15 mouse cellular contexts compared by ENCODE assay signal in genomic region chr12:80817697-80818235, GRCm38 (mm10). TPM values are rescaled to one million over a fixed set of nuclear protein-coding genes. Genes with fewer than 3 reads are reported as not detected.
A peak's percentile ranks its signal among the peaks of the same experiment; 100 is the strongest.
DNase-seq lines count a peak whose midpoint lies in the region; ATAC-seq and TF ChIP-seq lines count a peak whose summit lies in the region.
"Had no signal": no experiment of that assay in that cellular context is flagged by ENCODE, and none has a peak within 500 bp of the region (broad histone marks: within the 10 kb centered on the region; RNA-seq: fewer than 3 reads in every experiment).

No protein-coding gene starts in this region.

- H3K4me3 ChIP-seq in kidney, embryonic 14.5 days (ENCODE audit: low read length) = no peak overlapping the region
- no peak overlapping the region; the same call in 1 of the 2 replicates for H3K4me3 ChIP-seq in G1E (ENCODE audit: low read depth, low read length)
- no peak overlapping the region for H3K4me3 ChIP-seq in liver, embryonic 12.5 days
- no peak overlapping the region for H3K4me3 ChIP-seq in forebrain, embryonic 14.5 days (ENCODE audit: low read depth, low read length)
- no peak overlapping the region for H3K4me3 ChIP-seq in midbrain, embryonic 11.5 days (ENCODE audit: low read depth, low read length)
- H3K4me3 ChIP-seq: intestine, embryonic 15.5 days had no signal

- no peak overlapping the region for H3K9ac ChIP-seq in kidney, embryonic 14.5 days (ENCODE audit: low read depth, low read length)
- H3K9ac ChIP-seq in liver, embryonic 12.5 days = no peak overlapping the region
- no peak overlapping the region for H3K9ac ChIP-seq in forebrain, embryonic 14.5 days (ENCODE audit: low read length)
- H3K9ac ChIP-seq in midbrain, embryonic 11.5 days (ENCODE audit: low read length) = no peak overlapping the region
- H3K9ac ChIP-seq: intestine, embryonic 15.5 days had no signal

- H3K36me3 ChIP-seq in kidney, embryonic 14.5 days (ENCODE audit: control insufficient read depth, insufficient read depth, low read length) = no peaks in the 10 kb centered on the region
- H3K36me3 ChIP-seq in G1E (replicated peaks) = peaks cover 25% of the 10 kb centered on the region
- H3K36me3 ChIP-seq in liver, embryonic 12.5 days = no peaks in the 10 kb centered on the region
- no peaks in the 10 kb centered on the region for H3K36me3 ChIP-seq in forebrain, embryonic 14.5 days (ENCODE audit: control insufficient read depth, insufficient read depth, low read length)
- no peaks in the 10 kb centered on the region for H3K36me3 ChIP-seq in midbrain, embryonic 11.5 days (ENCODE audit: control insufficient read depth, insufficient read depth, low read length)
- H3K36me3 ChIP-seq: intestine, embryonic 15.5 days had no signal

- no peak overlapping the region for H3K27ac ChIP-seq in kidney, embryonic 14.5 days (ENCODE audit: low read depth, low read length)
- H3K27ac ChIP-seq in liver, embryonic 12.5 days = peak overlapping the region; percentile 71
- H3K27ac ChIP-seq in forebrain, embryonic 14.5 days (ENCODE audit: low read depth, low read length) = no peak overlapping the region
- no peak overlapping the region for H3K27ac ChIP-seq in midbrain, embryonic 11.5 days (ENCODE audit: low read depth, low read length)
- H3K27ac ChIP-seq: macrophage had no signal

- DNase-seq in adrenal gland, adult 2 months = peak; percentile 56
- DNase-seq in adrenal gland, postnatal 25 days = no peak
- peak; percentile 28 to 29 for DNase-seq in kidney, postnatal 4 days
- DNase-seq in G1E (ENCODE audit: low spot score) = peak; percentile 65
- no peak for DNase-seq in forebrain, embryonic 14.5 days (ENCODE audit: low spot score)
- DNase-seq in midbrain, embryonic 11.5 days (ENCODE audit: low spot score, missing footprints) = no peak
- DNase-seq: cerebellum, adult 9-11 months; gastrocnemius, postnatal 36 days; thymus, postnatal 14 days had no signal

- H3K4me1 ChIP-seq in kidney, embryonic 14.5 days (ENCODE audit: control insufficient read depth, insufficient read depth, low read length) = peaks cover 2% of the 10 kb centered on the region; the same call in 1 of the 2 replicates
- H3K4me1 ChIP-seq in G1E (ENCODE audit: insufficient read depth, low read depth, low read length) = peaks cover 87% of the 10 kb centered on the region
- peaks cover 99% of the 10 kb centered on the region for H3K4me1 ChIP-seq in liver, embryonic 12.5 days
- H3K4me1 ChIP-seq in forebrain, embryonic 14.5 days (ENCODE audit: control insufficient read depth, insufficient read depth, low read length) = peaks cover 5% of the 10 kb centered on the region; the same call in 1 of the 2 replicates
- peaks cover 2% of the 10 kb centered on the region; the same call in 1 of the 2 replicates for H3K4me1 ChIP-seq in midbrain, embryonic 11.5 days (ENCODE audit: control insufficient read depth, insufficient read depth, low read length)

- no peak overlapping the region for H3K4me2 ChIP-seq in kidney, embryonic 14.5 days (replicated peaks; ENCODE audit: low read depth, low read length)
- H3K4me2 ChIP-seq in liver, embryonic 12.5 days = peak overlapping the region; percentile 52
- H3K4me2 ChIP-seq in forebrain, embryonic 14.5 days (ENCODE audit: low read length) = no peak overlapping the region
- no peak overlapping the region for H3K4me2 ChIP-seq in midbrain, embryonic 11.5 days
- H3K4me2 ChIP-seq: intestine, embryonic 15.5 days had no signal

- no peak for ATAC-seq in kidney, embryonic 14.5 days (ENCODE audit: low FRiP score, low TSS enrichment)
- peak; percentile 75 for ATAC-seq in G1E (ENCODE audit: extremely low read depth, insufficient number of reproducible peaks, low FRiP score, poor library complexity, severe bottlenecking)
- ATAC-seq in liver, embryonic 12.5 days = peak; percentile 82
- no peak for ATAC-seq in forebrain, embryonic 14.5 days
- ATAC-seq in midbrain, embryonic 11.5 days (ENCODE audit: low FRiP score) = no peak
- ATAC-seq: forebrain, embryonic 16.5 days; intestine, embryonic 15.5 days; Patski had no signal

- no peak for TF ChIP-seq CTCF in G1E (IDR thresholded peaks at IDR 0.05; ENCODE audit: low read depth, low read length)

- no peaks in the 10 kb centered on the region for H3K9me3 ChIP-seq in kidney, embryonic 14.5 days (ENCODE audit: control insufficient read depth, low read length)
- H3K9me3 ChIP-seq in G1E (replicated peaks) = no peaks in the 10 kb centered on the region
- H3K9me3 ChIP-seq in liver, embryonic 12.5 days (replicated peaks) = no peaks in the 10 kb centered on the region
- H3K9me3 ChIP-seq in forebrain, embryonic 14.5 days (replicated peaks; ENCODE audit: control insufficient read depth, low read length) = no peaks in the 10 kb centered on the region
- H3K9me3 ChIP-seq in midbrain, embryonic 11.5 days (ENCODE audit: control insufficient read depth, low read length) = no peaks in the 10 kb centered on the region
- H3K9me3 ChIP-seq: intestine, embryonic 15.5 days had no signal

- no peaks in the 10 kb centered on the region for H3K27me3 ChIP-seq in kidney, embryonic 14.5 days (ENCODE audit: control insufficient read depth, insufficient read depth, low read length)
- H3K27me3 ChIP-seq in G1E (ENCODE audit: insufficient read depth, low read length) = no peaks in the 10 kb centered on the region
- H3K27me3 ChIP-seq in liver, embryonic 12.5 days (replicated peaks) = no peaks in the 10 kb centered on the region
- H3K27me3 ChIP-seq in forebrain, embryonic 14.5 days (replicated peaks; ENCODE audit: control insufficient read depth, insufficient read depth, low read length) = no peaks in the 10 kb centered on the region
- no peaks in the 10 kb centered on the region for H3K27me3 ChIP-seq in midbrain, embryonic 11.5 days (ENCODE audit: control insufficient read depth, insufficient read depth, low read length)
- H3K27me3 ChIP-seq: intestine, embryonic 15.5 days; Patski had no signal

RNA-seq across cellular contexts. Expression of gene Susd6, which starts 27.5 kb away (rescaled TPM):
- total RNA-seq in adrenal gland, adult 2 months (2021) = 10 to 100 TPM; 50.4 to 57.8 TPM
- polyA plus RNA-seq in adrenal gland, adult 2 months (2012; rRNA removed) = 61.5 and 62.6 TPM in 2 replicates
- total RNA-seq in adrenal gland, postnatal 25 days (2021) = 50.2 and 54.2 TPM in 2 replicates
- 7.5 and 15.6 TPM in 2 replicates for polyA plus RNA-seq in kidney, embryonic 14.5 days (2014; fragmentation: Nextera tagmentation; extraction: Ambion mirVana)
- 123 and 135 TPM in 2 replicates for total RNA-seq in G1E (2014; fragmentation: Nextera tagmentation)
- 66.4 and 66.6 TPM in 2 replicates for total RNA-seq in G1E (2017)
- 24.0 and 29.6 TPM in 2 replicates for polyA plus RNA-seq in G1E (2012)
- polyA plus RNA-seq in liver, embryonic 12.5 days (2016; fragmentation: Nextera tagmentation; extraction: Ambion mirVana) = 15.0 and 15.9 TPM in 2 replicates
- 11.7 and 13.4 TPM in 2 replicates for polyA plus RNA-seq in forebrain, embryonic 14.5 days (2014; fragmentation: Nextera tagmentation; extraction: Ambion mirVana)
- polyA plus RNA-seq in midbrain, embryonic 11.5 days (2014; fragmentation: Nextera tagmentation; extraction: Ambion mirVana) = 18.4 and 19.0 TPM in 2 replicates

RNA-seq across cellular contexts. Expression of gene Ccdc177, which starts 57.3 kb away (rescaled TPM):
- under 1 TPM in 1 of 2 experiments, not detected in 1; 0.07 TPM for total RNA-seq in adrenal gland, adult 2 months (2021)
- not detected in 2 replicates for polyA plus RNA-seq in adrenal gland, adult 2 months (2012; rRNA removed)
- 0.09 TPM in 1 of 2 replicates, not detected in the other for total RNA-seq in adrenal gland, postnatal 25 days (2021)
- polyA plus RNA-seq in kidney, embryonic 14.5 days (2014; fragmentation: Nextera tagmentation; extraction: Ambion mirVana) = 0.19 and 0.24 TPM in 2 replicates
- total RNA-seq in G1E (2014; fragmentation: Nextera tagmentation) (not detected in 2 replicates), G1E (2017) (0.06 and 0.11 TPM in 2 replicates)
- polyA plus RNA-seq in G1E (2012) = not detected in 2 replicates
- not detected in 2 replicates for polyA plus RNA-seq in liver, embryonic 12.5 days (2016; fragmentation: Nextera tagmentation; extraction: Ambion mirVana)
- 6.3 and 6.7 TPM in 2 replicates for polyA plus RNA-seq in forebrain, embryonic 14.5 days (2014; fragmentation: Nextera tagmentation; extraction: Ambion mirVana)
- 4.9 and 5.3 TPM in 2 replicates for polyA plus RNA-seq in midbrain, embryonic 11.5 days (2014; fragmentation: Nextera tagmentation; extraction: Ambion mirVana)
- total RNA-seq: gastrocnemius, postnatal 36 days had no signal
- polyA plus RNA-seq: macrophage had no signal

Comparison
In these comparisons a context has a peak if more than half of its experiments do, and no peak if none do; other contexts are left out.
1. DNase-seq: peak in adrenal gland, adult 2 months (single experiment), kidney, postnatal 4 days (2 of 2) and G1E (single experiment); none in adrenal gland, postnatal 25 days (single experiment), forebrain, embryonic 14.5 days (single experiment) and midbrain, embryonic 11.5 days (single experiment).
2. ATAC-seq: peak in G1E (single experiment) and liver, embryonic 12.5 days (single experiment); none in kidney, embryonic 14.5 days (single experiment), forebrain, embryonic 14.5 days (single experiment) and midbrain, embryonic 11.5 days (single experiment).